Mouse (Mus musculus) lung, adult 2 months (tissue): Measurements from ENCODE around the gene Wdr78. TPM values are rescaled to one million over a fixed set of nuclear protein-coding genes. Genes with fewer than 3 reads are reported as not detected.

Source experiments
- DNase-seq: peaks from one replicate; pipeline ENCODE4 v3.0.0; 2022
- H3K4me1 ChIP-seq: fragments of 200-500 bp; 2 replicates; pipeline ENCODE4 v1.6.1; 2011; ENCODE audit warnings: low read length; ENCODE audit not compliant: control insufficient read depth, insufficient read depth
- H3K4me3 ChIP-seq: fragments of 200-500 bp; replicated peaks from 2 replicates; pipeline ENCODE3; 2011; ENCODE audit warnings: low read depth, mild to moderate bottlenecking, control low read depth, low read length; ENCODE audit errors: extremely low read depth
- CTCF ChIP-seq: fragments of 200-500 bp; IDR thresholded peaks from 2 replicates; pipeline ENCODE4 v1.5.1; 2011; ENCODE audit warnings: mild to moderate bottlenecking, low read length, control low read depth; ENCODE audit not compliant: insufficient read depth
- POLR2A ChIP-seq: fragments of 200-500 bp; IDR thresholded peaks from 2 replicates; pipeline ENCODE4 v1.6.1; 2011; ENCODE audit warnings: low read depth, mild to moderate bottlenecking, control low read depth, low read length, borderline replicate concordance; ENCODE audit errors: extremely low read depth
- WGBS: fragments of 180-500 bp; shearing (Covaris S2); methylation state at CpG from one replicate; pipeline ENCODE4 v1.1.7; 2018; 5-methylcytosine and 5-hydroxymethylcytosine counted together
- polyA plus RNA-seq: library from polyadenylated mRNA; depleted of rRNA; stranded (reverse); fragments of >200 nt; gene quantifications from 2 replicates; pipeline ENCODE4 v1.2.3, GENCODE M21; 2012; rRNA removed

Wdr78 gene
- polyA plus RNA-seq: 2.8 and 5.6 TPM in 2 replicates

- Histone ChIP-seq H3K4me3 (peak within 1 kb of the TSS; percentile 86), H3K4me1 (peaks cover 8% of the 10 kb centered on the region)
- peak; percentile 96 for DNase-seq
- WGBS: under 1% methylated on average over 69 of the region's 90 CpGs
- TF ChIP-seq CTCF: no peak
- TF ChIP-seq POLR2A: peak; percentile 48; the same call in 1 of the 2 replicates
Observed at GRCm38 (mm10) chr4:103114184-103115111, at the start of gene Wdr78, which contains the start of gene Mier1. TSS of gene Wdr78 (minus strand) at chr4:103114555. TSS of gene Mier1 (plus strand) at chr4:103114390.

GRCm38 (mm10) chr4:103158781-103159180, 44.4 kb upstream of the Wdr78 start:
- TF ChIP-seq POLR2A (no peak), CTCF (no peak)
- no peak overlapping the region for H3K4me3 ChIP-seq
- H3K4me1 ChIP-seq: no peaks in the 10 kb centered on the region; the same call in 1 of the 2 replicates
- no peak for DNase-seq
- WGBS: 92% methylated on average over 4 of the region's 4 CpGs

- no peak for DNase-seq
- no peaks in the 10 kb centered on the region; the same call in 1 of the 2 replicates for H3K4me1 ChIP-seq
- WGBS: 82% methylated on average over 5 of the region's 5 CpGs
- H3K4me3 ChIP-seq: no peak overlapping the region
- TF ChIP-seq CTCF (no peak), POLR2A (no peak)
Observed at GRCm38 (mm10) chr4:103151946-103152345, 37.6 kb upstream of the Wdr78 start.

- H3K4me3 ChIP-seq: no peak overlapping the region
- peak; percentile 75 for DNase-seq
- H3K4me1 ChIP-seq: no peaks in the 10 kb centered on the region
- WGBS: 32% methylated on average over 5 of the region's 5 CpGs
- peak; percentile 91 for TF ChIP-seq CTCF
- no peak for TF ChIP-seq POLR2A
Observed at GRCm38 (mm10) chr4:103146339-103146738, 32.0 kb upstream of the Wdr78 start.

- 19% methylated on average over 1 of the region's 1 CpGs for WGBS
- TF ChIP-seq CTCF: no peak
- no peak for TF ChIP-seq POLR2A
- H3K4me3 ChIP-seq: peak overlapping the region; percentile 13
- H3K4me1 ChIP-seq: peaks cover 15% of the 10 kb centered on the region
- DNase-seq: no peak
Observed at GRCm38 (mm10) chr4:103136946-103137345, 22.6 kb upstream of the Wdr78 start.

GRCm38 (mm10) chr4:103126533-103126932, 12.2 kb upstream of the Wdr78 start:
- no peak for TF ChIP-seq POLR2A
- no peak for TF ChIP-seq CTCF
- no peak for DNase-seq
- H3K4me1 ChIP-seq: peaks cover 16% of the 10 kb centered on the region
- 62% methylated on average over 4 of the region's 4 CpGs for WGBS
- no peak overlapping the region for H3K4me3 ChIP-seq

GRCm38 (mm10) chr4:103123606-103124005, 9.3 kb upstream of the Wdr78 start:
- TF ChIP-seq POLR2A (no peak), CTCF (no peak)
- DNase-seq: no peak
- Histone ChIP-seq H3K4me1 (peaks cover 23% of the 10 kb centered on the region), H3K4me3 (no peak overlapping the region)

GRCm38 (mm10) chr4:103123086-103123485, 8.7 kb upstream of the Wdr78 start:
- DNase-seq: no peak
- 12% methylated on average over 2 of the region's 2 CpGs for WGBS
- TF ChIP-seq CTCF (no peak), POLR2A (no peak)
- no peak overlapping the region for H3K4me3 ChIP-seq
- H3K4me1 ChIP-seq: peaks cover 21% of the 10 kb centered on the region

- 65% methylated on average over 9 of the region's 9 CpGs for WGBS
- no peak for TF ChIP-seq CTCF
- no peak for TF ChIP-seq POLR2A
- Histone ChIP-seq H3K4me1 (peaks cover 14% of the 10 kb centered on the region), H3K4me3 (peak overlapping the region; percentile 47)
- DNase-seq: no peak
Observed at GRCm38 (mm10) chr4:103120874-103121389, 6.6 kb upstream of the Wdr78 start.

- Histone ChIP-seq H3K4me1 (peaks cover 14% of the 10 kb centered on the region), H3K4me3 (peak overlapping the region; percentile 53)
- WGBS: 2% methylated on average over 3 of the region's 3 CpGs
- DNase-seq: no peak
- no peak for TF ChIP-seq CTCF
- no peak for TF ChIP-seq POLR2A
Observed at GRCm38 (mm10) chr4:103120395-103120794, 6.0 kb upstream of the Wdr78 start.
